Mouse (Mus musculus): ENCODE results near the gene Bcl7a. TPM values are rescaled to one million over a fixed set of nuclear protein-coding genes. Genes with fewer than 3 reads are reported as not detected.

Gene Bcl7a
- total and polyA plus RNA-seq, 3 experiments: 14.8 to 49.4 (median 41.0) TPM

- Histone ChIP-seq H3K36me3 (replicated peaks) (peaks cover 32% of the 10 kb centered on the region), H3K4me3 (ENCODE audit: low read depth, low read length) (peak overlapping the region; percentile 89), H3K9me3 (replicated peaks) (no peaks in the 10 kb centered on the region), H3K4me1 (ENCODE audit: insufficient read depth, low read depth, low read length) (peaks cover 39% of the 10 kb centered on the region), H3K27me3 (ENCODE audit: insufficient read depth, low read length) (no peaks in the 10 kb centered on the region)
- ATAC-seq (ENCODE audit: extremely low read depth, insufficient number of reproducible peaks, low FRiP score, poor library complexity, severe bottlenecking): no peak
- DNase-seq (ENCODE audit: low spot score): no peak
- TF ChIP-seq GATA2 (IDR thresholded peaks at IDR 0.05; ENCODE audit: borderline replicate concordance, low read depth, low read length): no peak
- no peak for TF ChIP-seq TAL1 (conservative IDR thresholded peaks at IDR 0.05; ENCODE audit: low read depth, low read length)
- TF ChIP-seq POLR2AphosphoS5 (IDR thresholded peaks at IDR 0.05; ENCODE audit: insufficient replicate concordance, low read depth, low read length): no peak
- no peak for TF ChIP-seq CTCF (IDR thresholded peaks at IDR 0.05; ENCODE audit: low read depth, low read length)
Measured at GRCm38 (mm10) chr5:123344628-123344962, 961 bp downstream of the Bcl7a start.

GRCm38 (mm10) chr5:123344963-123345852 is 1.6 kb downstream of the Bcl7a start:
- Histone ChIP-seq H3K9me3 (replicated peaks) (no peaks in the 10 kb centered on the region), H3K27me3 (ENCODE audit: insufficient read depth, low read length) (no peaks in the 10 kb centered on the region), H3K4me1 (ENCODE audit: insufficient read depth, low read depth, low read length) (peaks cover 40% of the 10 kb centered on the region), H3K4me3 (ENCODE audit: low read depth, low read length) (peak overlapping the region; percentile 89), H3K36me3 (replicated peaks) (peaks cover 34% of the 10 kb centered on the region)
- peak; percentile 54 for DNase-seq (ENCODE audit: low spot score)
- ATAC-seq (ENCODE audit: extremely low read depth, insufficient number of reproducible peaks, low FRiP score, poor library complexity, severe bottlenecking): no peak
- TF ChIP-seq TAL1 (conservative IDR thresholded peaks at IDR 0.05; ENCODE audit: low read depth, low read length) (no peak), CTCF (IDR thresholded peaks at IDR 0.05; ENCODE audit: low read depth, low read length) (no peak), GATA1 (IDR thresholded peaks at IDR 0.05; ENCODE audit: borderline replicate concordance, low read length) (no peak)

- no peaks in the 10 kb centered on the region for H3K9me3 ChIP-seq (replicated peaks)
- H3K4me3 ChIP-seq (ENCODE audit: low read depth, low read length): peak overlapping the region; percentile 89
- TF ChIP-seq TAL1 (conservative IDR thresholded peaks at IDR 0.05; ENCODE audit: low read depth, low read length): no peak
- TF ChIP-seq CTCF (IDR thresholded peaks at IDR 0.05; ENCODE audit: low read depth, low read length): no peak
- TF ChIP-seq GATA2 (IDR thresholded peaks at IDR 0.05; ENCODE audit: borderline replicate concordance, low read depth, low read length): no peak
- TF ChIP-seq GATA1 (IDR thresholded peaks at IDR 0.05; ENCODE audit: borderline replicate concordance, low read length): no peak
- TF ChIP-seq POLR2AphosphoS5 (IDR thresholded peaks at IDR 0.05; ENCODE audit: insufficient replicate concordance, low read depth, low read length): no peak
- ATAC-seq (ENCODE audit: extremely low read depth, insufficient number of reproducible peaks, low FRiP score, poor library complexity, severe bottlenecking): no peak
- H3K36me3 ChIP-seq (replicated peaks): peaks cover 43% of the 10 kb centered on the region
- peaks cover 47% of the 10 kb centered on the region for H3K4me1 ChIP-seq (ENCODE audit: insufficient read depth, low read depth, low read length)
- no peaks in the 10 kb centered on the region for H3K27me3 ChIP-seq (ENCODE audit: insufficient read depth, low read length)
- DNase-seq (ENCODE audit: low spot score): peak; percentile 32
Measured at GRCm38 (mm10) chr5:123345853-123346654, 2.4 kb downstream of the Bcl7a start.

GRCm38 (mm10) chr5:123346701-123347270 is 3.2 kb downstream of the Bcl7a start:
- peaks cover 50% of the 10 kb centered on the region for H3K36me3 ChIP-seq (replicated peaks)
- ATAC-seq (ENCODE audit: extremely low read depth, insufficient number of reproducible peaks, low FRiP score, poor library complexity, severe bottlenecking) (no peak), DNase-seq (ENCODE audit: low spot score) (no peak)
- TF ChIP-seq GATA2 (IDR thresholded peaks at IDR 0.05; ENCODE audit: borderline replicate concordance, low read depth, low read length): no peak
- TF ChIP-seq GATA1 (IDR thresholded peaks at IDR 0.05; ENCODE audit: borderline replicate concordance, low read length): no peak
- TF ChIP-seq POLR2AphosphoS5 (IDR thresholded peaks at IDR 0.05; ENCODE audit: insufficient replicate concordance, low read depth, low read length): no peak
- no peaks in the 10 kb centered on the region for H3K9me3 ChIP-seq (replicated peaks)
- peak overlapping the region; percentile 89; the same call in 1 of the 2 replicates for H3K4me3 ChIP-seq (ENCODE audit: low read depth, low read length)
- H3K27me3 ChIP-seq (ENCODE audit: insufficient read depth, low read length): no peaks in the 10 kb centered on the region
- peaks cover 47% of the 10 kb centered on the region for H3K4me1 ChIP-seq (ENCODE audit: insufficient read depth, low read depth, low read length)

GRCm38 (mm10) chr5:123347985-123348384 is 4.4 kb downstream of the Bcl7a start:
- Histone ChIP-seq H3K4me1 (ENCODE audit: insufficient read depth, low read depth, low read length) (peaks cover 47% of the 10 kb centered on the region), H3K36me3 (replicated peaks) (peaks cover 62% of the 10 kb centered on the region), H3K9me3 (replicated peaks) (no peaks in the 10 kb centered on the region), H3K27me3 (ENCODE audit: insufficient read depth, low read length) (no peaks in the 10 kb centered on the region), H3K4me3 (ENCODE audit: low read depth, low read length) (no peak overlapping the region)
- TF ChIP-seq GATA2 (IDR thresholded peaks at IDR 0.05; ENCODE audit: borderline replicate concordance, low read depth, low read length) (no peak), TAL1 (conservative IDR thresholded peaks at IDR 0.05; ENCODE audit: low read depth, low read length) (no peak), CTCF (IDR thresholded peaks at IDR 0.05; ENCODE audit: low read depth, low read length) (no peak), GATA1 (IDR thresholded peaks at IDR 0.05; ENCODE audit: borderline replicate concordance, low read length) (no peak)
- DNase-seq (ENCODE audit: low spot score): no peak
- ATAC-seq (ENCODE audit: extremely low read depth, insufficient number of reproducible peaks, low FRiP score, poor library complexity, severe bottlenecking): no peak

GRCm38 (mm10) chr5:123350386-123350785 is 6.8 kb downstream of the Bcl7a start:
- peaks cover 37% of the 10 kb centered on the region for H3K4me1 ChIP-seq (ENCODE audit: insufficient read depth, low read depth, low read length)
- ATAC-seq (ENCODE audit: extremely low read depth, insufficient number of reproducible peaks, low FRiP score, poor library complexity, severe bottlenecking) (no peak), DNase-seq (ENCODE audit: low spot score) (no peak)
- no peak overlapping the region for H3K4me3 ChIP-seq (ENCODE audit: low read depth, low read length)
- H3K36me3 ChIP-seq (replicated peaks): peaks cover 84% of the 10 kb centered on the region
- no peaks in the 10 kb centered on the region for H3K9me3 ChIP-seq (replicated peaks)
- no peaks in the 10 kb centered on the region for H3K27me3 ChIP-seq (ENCODE audit: insufficient read depth, low read length)
- TF ChIP-seq POLR2AphosphoS5 (IDR thresholded peaks at IDR 0.05; ENCODE audit: insufficient replicate concordance, low read depth, low read length): no peak
- TF ChIP-seq GATA1 (IDR thresholded peaks at IDR 0.05; ENCODE audit: borderline replicate concordance, low read length): no peak
- no peak for TF ChIP-seq TAL1 (conservative IDR thresholded peaks at IDR 0.05; ENCODE audit: low read depth, low read length)
- no peak for TF ChIP-seq GATA2 (IDR thresholded peaks at IDR 0.05; ENCODE audit: borderline replicate concordance, low read depth, low read length)
- TF ChIP-seq CTCF (IDR thresholded peaks at IDR 0.05; ENCODE audit: low read depth, low read length): no peak
